Mouse (Mus musculus) heart, embryonic 16.5 days (tissue): ENCODE measurements at regions not wholly inside any gene's neighbourhood (a gene's known extent, or its start where the extent isn't known, plus 50 kb on each side); places are given as distances from the start of the nearest gene placed in this dataset.

ENCODE experiments used
- ATAC-seq: fragments of 200-750 bp; cut with Nextera tagmentation; replicated peaks from 2 replicates; pipeline ENCODE4 v1.8.0; 2017; ENCODE audit warnings: moderate number of reproducible peaks; ENCODE audit not compliant: insufficient read depth, low FRiP score; ENCODE audit errors: extremely low read depth
- H3K27ac ChIP-seq: fragments of 300-500 bp; sonication (generic); 2 replicates; pipeline ENCODE4 v1.5.1; 2014; ENCODE audit warnings: mild to moderate bottlenecking, low read length, control low read depth, moderate library complexity
- H3K27me3 ChIP-seq: fragments of 300-500 bp; sonication (generic); 2 replicates; pipeline ENCODE4 v1.6.1; 2014; ENCODE audit warnings: low read length, mixed read lengths; ENCODE audit not compliant: control insufficient read depth, insufficient read depth
- H3K36me3 ChIP-seq: fragments of 300-500 bp; sonication (generic); 2 replicates; pipeline ENCODE4 v1.6.1; 2014; ENCODE audit not compliant: control insufficient read depth, insufficient read depth
- H3K4me1 ChIP-seq: fragments of 300-500 bp; sonication (generic); 2 replicates; pipeline ENCODE4 v1.6.1; 2014; ENCODE audit warnings: low read length, mixed read lengths; ENCODE audit not compliant: control insufficient read depth, insufficient read depth
- H3K4me2 ChIP-seq: fragments of 300-500 bp; sonication (generic); 2 replicates; pipeline ENCODE4 v1.6.1; 2014; ENCODE audit warnings: low read depth, mild to moderate bottlenecking, control low read depth, low read length
- H3K4me3 ChIP-seq: fragments of 300-500 bp; sonication (generic); 2 replicates; pipeline ENCODE4 v1.5.1; 2014; ENCODE audit warnings: mild to moderate bottlenecking, control low read depth, low read length
- H3K9ac ChIP-seq: fragments of 300-500 bp; sonication (generic); 2 replicates; pipeline ENCODE4 v1.6.1; 2014; ENCODE audit warnings: low read length, control low read depth
- H3K9me3 ChIP-seq: fragments of 300-500 bp; sonication (generic); replicated peaks from 2 replicates; pipeline ENCODE4 v1.6.1; 2016; ENCODE audit warnings: low read length; ENCODE audit not compliant: control insufficient read depth
- WGBS: fragments of 180-500 bp; shearing (Covaris S2); extraction: QIAGEN DNeasy Blood & Tissue Kit; methylation state at CpG from one replicate; pipeline ENCODE4 v1.1.7; 2014; 5-methylcytosine and 5-hydroxymethylcytosine counted together

GRCm38 (mm10) chr3:147291696-147292327, 439.6 kb downstream of the Ttll7 start:
- Histone ChIP-seq H3K27me3 (0 out of 2 replicates have a peak, but pooled peaks cover 2% of the 10 kb centered on the region), H3K4me1 (peaks cover 5% of the 10 kb centered on the region; the same call in 1 of the 2 replicates), H3K4me2 (no peak overlapping the region), H3K36me3 (no peaks in the 10 kb centered on the region), H3K9me3 (no peaks in the 10 kb centered on the region), H3K27ac (no peak overlapping the region), H3K4me3 (no peak overlapping the region), H3K9ac (no peak overlapping the region)
- 91% methylated on average over 10 of the region's 10 CpGs for WGBS
- ATAC-seq, result no peak

GRCm38 (mm10) chr3:147298065-147298464, 445.9 kb downstream of the Ttll7 start:
- Histone ChIP-seq H3K4me1 (no peaks in the 10 kb centered on the region), H3K4me3 (no peak overlapping the region), H3K9me3 (no peaks in the 10 kb centered on the region), H3K9ac (no peak overlapping the region), H3K4me2 (no peak overlapping the region), H3K27ac (no peak overlapping the region), H3K36me3 (no peaks in the 10 kb centered on the region), H3K27me3 (0 out of 2 replicates have a peak, but pooled peaks cover 2% of the 10 kb centered on the region)
- no peak for ATAC-seq
- WGBS, result 39% methylated on average over 9 of the region's 9 CpGs

DNA sequence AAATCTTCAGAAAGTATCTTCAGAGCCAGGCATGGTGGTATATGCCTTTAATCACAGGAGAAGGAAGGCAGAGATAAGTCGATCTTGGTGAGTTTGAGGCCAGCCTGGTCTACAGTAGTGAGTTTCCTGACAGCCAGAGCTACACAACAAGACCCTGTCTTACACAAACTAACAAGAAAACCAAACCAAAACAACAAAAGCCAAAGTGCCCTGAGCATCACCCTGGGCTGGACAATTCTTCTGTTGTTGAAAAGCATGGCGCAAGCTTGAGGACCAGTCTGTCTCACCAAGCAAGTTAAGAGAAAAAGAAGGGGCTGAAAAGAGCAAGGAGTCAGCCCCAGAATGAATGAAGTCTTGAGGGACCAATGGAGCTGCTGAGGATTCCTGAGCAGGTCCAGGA, 473.4 kb downstream of the Ttll7 start:
- H3K27me3 ChIP-seq, result no peaks in the 10 kb centered on the region
- no peak overlapping the region for H3K4me3 ChIP-seq
- WGBS, result 89% methylated on average over 2 of the region's 2 CpGs
- no peaks in the 10 kb centered on the region for H3K36me3 ChIP-seq
- no peaks in the 10 kb centered on the region for H3K9me3 ChIP-seq
- H3K27ac ChIP-seq, result no peak overlapping the region
- H3K4me2 ChIP-seq, result no peak overlapping the region
- no peak for ATAC-seq
- H3K4me1 ChIP-seq, result no peaks in the 10 kb centered on the region
- no peak overlapping the region for H3K9ac ChIP-seq

- Histone ChIP-seq H3K4me1 (no peaks in the 10 kb centered on the region), H3K4me3 (no peak overlapping the region), H3K36me3 (no peaks in the 10 kb centered on the region), H3K27me3 (no peaks in the 10 kb centered on the region), H3K9ac (no peak overlapping the region), H3K9me3 (no peaks in the 10 kb centered on the region), H3K4me2 (no peak overlapping the region), H3K27ac (no peak overlapping the region)
- WGBS, result 63% methylated on average over 6 of the region's 6 CpGs
- no peak for ATAC-seq
Measured at GRCm38 (mm10) chr3:147334301-147334700, 482.1 kb downstream of the Ttll7 start.

GRCm38 (mm10) chr3:147335286-147335685, 483.1 kb downstream of the Ttll7 start:
- 74% methylated on average over 7 of the region's 7 CpGs for WGBS
- Histone ChIP-seq H3K27ac (no peak overlapping the region), H3K36me3 (no peaks in the 10 kb centered on the region), H3K4me2 (no peak overlapping the region), H3K9me3 (no peaks in the 10 kb centered on the region), H3K27me3 (no peaks in the 10 kb centered on the region), H3K4me3 (no peak overlapping the region), H3K9ac (no peak overlapping the region), H3K4me1 (no peaks in the 10 kb centered on the region)
- no peak for ATAC-seq

DNA sequence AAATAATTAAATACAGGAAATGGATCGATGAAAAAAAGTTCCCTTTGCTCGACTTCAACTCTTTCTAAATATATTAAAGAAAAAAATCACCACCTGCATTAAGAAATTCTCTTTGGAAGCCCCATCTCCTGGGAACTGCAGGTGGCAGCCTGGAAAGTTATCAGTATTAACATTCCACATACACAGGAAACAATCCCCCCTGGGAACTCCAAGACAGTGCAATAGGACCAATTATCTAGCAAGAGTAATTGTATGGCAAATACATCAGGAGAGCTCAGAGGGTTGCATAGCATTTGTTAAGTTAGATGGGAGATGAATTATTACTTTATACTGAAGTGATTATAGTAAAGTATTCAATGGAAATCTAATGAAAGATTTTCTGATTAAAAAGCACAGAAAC, 487.3 kb downstream of the Ttll7 start:
- no peak overlapping the region for H3K4me3 ChIP-seq
- 64% methylated on average over 2 of the region's 2 CpGs for WGBS
- no peak overlapping the region for H3K27ac ChIP-seq
- H3K4me2 ChIP-seq, result no peak overlapping the region
- H3K36me3 ChIP-seq, result no peaks in the 10 kb centered on the region
- ATAC-seq, result no peak
- no peaks in the 10 kb centered on the region for H3K9me3 ChIP-seq
- no peak overlapping the region for H3K9ac ChIP-seq
- H3K27me3 ChIP-seq, result no peaks in the 10 kb centered on the region
- peaks cover 4% of the 10 kb centered on the region; the same call in 1 of the 2 replicates for H3K4me1 ChIP-seq

DNA sequence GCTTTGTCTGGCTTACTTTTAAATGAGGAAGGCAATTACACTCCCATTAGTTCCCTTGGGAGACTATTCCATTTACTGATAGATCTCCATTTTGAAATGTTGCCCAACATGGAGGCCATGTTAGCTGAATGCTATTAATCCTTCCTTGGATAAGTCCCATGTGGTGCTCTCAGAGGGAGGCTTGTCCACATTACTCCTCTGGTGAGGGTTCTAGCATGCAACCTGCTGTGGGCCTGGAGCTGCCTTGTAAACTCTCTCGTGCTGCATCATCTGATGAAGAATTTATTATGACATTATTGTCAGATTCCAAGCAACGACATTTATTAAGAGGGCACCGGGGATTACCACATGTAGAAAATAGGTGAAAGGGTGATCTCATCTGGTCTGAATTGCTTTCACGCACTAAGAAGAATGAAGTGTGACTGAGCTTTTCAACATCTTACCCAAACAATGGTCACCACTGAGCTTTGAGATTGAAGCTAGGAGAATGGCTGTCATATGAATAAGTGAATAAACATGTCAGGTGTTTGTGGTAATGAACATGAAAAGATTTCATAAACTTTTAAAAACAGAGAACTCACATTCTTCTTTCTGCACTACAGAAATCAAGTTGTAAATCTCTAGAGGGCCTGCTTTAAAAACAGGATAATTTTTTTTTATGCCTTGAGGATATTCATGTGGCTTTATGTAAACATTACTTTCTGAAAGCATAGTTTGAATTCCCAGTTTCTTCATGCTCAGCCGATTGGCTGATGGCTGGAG, 495.3 kb downstream of the Ttll7 start:
- ATAC-seq, result no peak
- H3K4me1 ChIP-seq, result peaks cover 6% of the 10 kb centered on the region

DNA sequence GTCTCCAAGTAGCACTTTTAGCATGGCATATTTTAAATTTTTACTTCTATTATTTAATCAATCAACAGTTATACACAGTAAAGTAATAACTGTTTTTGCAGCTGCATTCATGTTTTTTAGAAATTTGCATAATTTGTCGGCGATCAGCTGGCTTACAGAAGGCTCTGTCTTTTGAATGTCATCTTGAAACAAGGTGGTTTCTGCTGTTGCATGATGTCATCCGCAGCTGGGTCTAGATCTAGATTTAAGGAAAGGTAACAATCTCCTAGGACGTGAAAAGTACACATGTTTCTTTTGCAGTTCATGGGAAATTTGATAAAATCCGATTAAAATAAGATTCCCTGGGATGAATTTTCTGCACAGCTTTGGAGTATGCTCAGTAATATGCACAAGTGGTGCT, 534.9 kb downstream of the Ttll7 start:
- H3K4me2 ChIP-seq, result no peak overlapping the region
- no peak overlapping the region for H3K4me3 ChIP-seq
- no peaks in the 10 kb centered on the region for H3K4me1 ChIP-seq
- H3K9ac ChIP-seq, result no peak overlapping the region
- no peaks in the 10 kb centered on the region for H3K27me3 ChIP-seq
- ATAC-seq, result no peak
- WGBS, result 80% methylated on average over 5 of the region's 5 CpGs
- no peaks in the 10 kb centered on the region for H3K9me3 ChIP-seq
- no peaks in the 10 kb centered on the region for H3K36me3 ChIP-seq
- H3K27ac ChIP-seq, result no peak overlapping the region

More for the DNA sequence above, 495.3 kb downstream of the Ttll7 start:
- no peaks in the 10 kb centered on the region for H3K27me3 ChIP-seq
- H3K4me2 ChIP-seq, result no peak overlapping the region
- 56% methylated on average over 5 of the region's 5 CpGs for WGBS
- no peaks in the 10 kb centered on the region for H3K9me3 ChIP-seq
- H3K36me3 ChIP-seq, result no peaks in the 10 kb centered on the region
- no peak overlapping the region for H3K27ac ChIP-seq
- no peak overlapping the region for H3K9ac ChIP-seq
- H3K4me3 ChIP-seq, result no peak overlapping the region

GRCm38 (mm10) chr3:147398298-147398697, 546.1 kb downstream of the Ttll7 start:
- Histone ChIP-seq H3K9me3 (no peaks in the 10 kb centered on the region), H3K4me1 (no peaks in the 10 kb centered on the region), H3K36me3 (no peaks in the 10 kb centered on the region), H3K9ac (no peak overlapping the region), H3K4me2 (no peak overlapping the region), H3K27ac (no peak overlapping the region), H3K4me3 (no peak overlapping the region), H3K27me3 (no peaks in the 10 kb centered on the region)
- WGBS, result 74% methylated on average over 8 of the region's 8 CpGs
- ATAC-seq, result no peak
